Mouse (Mus musculus) kidney, postnatal 10 days (tissue): ENCODE results near the gene Cacnb1.

Experiments used
- DNase-seq: peaks from one replicate; pipeline ENCODE4 v3.0.0; 2021; ENCODE audit warnings: mixed read lengths

Cacnb1 gene

DNA sequence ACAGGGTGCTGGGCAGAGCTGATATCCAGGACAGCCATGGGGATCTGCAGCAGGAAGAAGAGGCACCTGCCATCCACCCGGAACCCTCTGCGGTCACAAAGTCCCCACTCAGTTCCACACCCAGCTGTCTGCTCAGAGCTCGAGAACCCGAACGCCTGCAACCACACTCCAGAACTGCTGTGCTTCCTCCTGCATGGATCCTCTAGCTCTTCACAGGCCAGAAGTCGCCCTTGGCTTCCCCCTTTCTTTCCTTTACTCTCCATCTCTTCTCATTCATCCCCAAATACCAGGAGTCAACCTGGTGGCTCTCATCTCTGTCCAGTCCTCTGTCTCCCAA lies 68.9 kb downstream of the Cacnb1 start:
- DNase-seq = no peak

DNA sequence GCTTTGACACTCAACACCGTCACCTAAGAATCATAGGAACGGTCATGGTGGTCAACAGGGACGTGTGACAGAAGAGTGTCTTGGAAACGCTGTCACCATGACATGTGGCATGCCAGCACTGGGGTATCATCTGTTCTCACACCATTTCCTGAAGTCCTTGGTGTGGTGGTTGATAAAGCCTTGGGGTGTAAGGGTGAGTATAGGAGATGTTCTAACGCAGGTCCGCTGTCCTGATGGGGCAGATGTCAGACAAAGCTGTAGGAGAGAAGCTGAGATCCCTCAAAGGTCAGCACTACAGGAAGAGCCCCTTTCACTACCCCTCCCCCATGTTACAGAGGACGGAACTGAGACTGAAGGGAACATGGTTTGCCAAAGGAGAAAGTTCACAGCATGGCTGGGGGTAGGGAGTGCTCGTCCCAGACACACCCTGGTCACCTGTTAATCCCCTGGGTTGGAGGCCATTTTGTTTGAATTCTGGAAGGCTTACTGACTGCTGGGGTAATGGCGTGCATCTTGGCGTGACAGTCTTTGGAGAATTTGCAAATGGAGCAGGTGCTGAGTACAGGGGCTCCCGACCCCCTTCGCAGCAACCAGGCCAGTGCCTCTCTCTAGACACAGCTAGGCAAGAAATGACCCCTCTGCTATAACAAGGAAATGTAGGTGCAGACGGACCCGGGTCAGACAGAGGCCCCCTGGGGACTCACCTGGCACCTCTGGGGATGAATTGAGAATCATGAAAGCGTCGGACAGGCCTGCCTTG lies 69.5 kb downstream of the Cacnb1 start:
- DNase-seq = no peak

DNA sequence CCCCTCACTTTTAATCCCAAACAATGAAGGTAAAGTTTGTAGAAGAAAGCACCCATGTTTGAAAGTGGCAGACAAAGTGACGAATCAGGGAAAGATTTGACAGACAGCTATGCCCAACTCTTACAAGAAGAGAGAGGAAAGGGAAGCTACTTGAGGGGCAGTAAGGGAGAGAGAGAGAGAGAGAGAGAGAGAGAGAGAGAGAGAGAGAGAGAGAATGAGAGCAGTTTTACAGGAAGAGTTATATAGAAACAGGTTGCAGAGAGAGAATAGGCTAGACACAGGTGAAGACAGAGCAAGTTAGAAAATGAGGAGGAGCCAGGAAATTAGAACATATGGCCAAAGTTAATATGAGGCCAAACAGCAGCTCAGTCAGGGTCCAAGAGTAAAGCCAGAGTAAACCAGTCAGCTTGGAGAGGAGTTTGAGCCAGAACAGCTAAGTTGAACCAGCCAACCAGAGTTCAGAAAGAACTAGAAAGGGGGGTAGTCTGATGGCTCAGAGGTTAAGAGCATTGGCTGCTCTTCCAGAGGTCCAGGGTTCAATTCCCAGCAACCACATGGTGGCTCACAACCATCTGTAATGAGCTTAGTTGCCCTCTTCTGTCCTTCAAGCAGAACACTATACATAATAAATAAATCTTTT lies 70.3 kb downstream of the Cacnb1 start:
- DNase-seq = no peak
